Mouse (Mus musculus) hindbrain, embryonic 11.5 days (tissue): Measurements from ENCODE around the gene Avp. TPM values are rescaled to one million over a fixed set of nuclear protein-coding genes. Genes with fewer than 3 reads are reported as not detected.
A peak's percentile ranks its signal among the peaks of the same experiment; 100 is the strongest.
"Not testable (repeated sequence)": the region's sequence is repeated elsewhere in the genome, so short reads cannot be mapped to it uniquely, and the experiment has no call there.

Source experiments
- ATAC-seq: fragments of 200-750 bp; cut with Nextera tagmentation; 2 replicates; pipeline ENCODE4 v1.8.0; 2017; ENCODE audit warnings: mild to moderate bottlenecking, moderate TSS enrichment, moderate library complexity; ENCODE audit not compliant: low FRiP score
- DNase-seq: peaks from one replicate; pipeline ENCODE4 v3.0.0-alpha.2; 2015; ENCODE audit warnings: low spot score
- H3K27ac ChIP-seq: fragments of 300-500 bp; sonication (generic); 2 replicates; pipeline ENCODE4 v1.5.1; 2014; ENCODE audit warnings: mild to moderate bottlenecking, low read depth, low read length
- H3K27me3 ChIP-seq: fragments of 300-500 bp; sonication (generic); 2 replicates; pipeline ENCODE4 v1.6.1; 2014; ENCODE audit warnings: mild to moderate bottlenecking, low read length, moderate library complexity, mixed read lengths; ENCODE audit not compliant: control insufficient read depth, insufficient read depth
- H3K36me3 ChIP-seq: fragments of 300-500 bp; sonication (generic); 2 replicates; pipeline ENCODE4 v1.6.1; 2014; ENCODE audit warnings: mild to moderate bottlenecking, low read length, moderate library complexity, mixed read lengths; ENCODE audit not compliant: control insufficient read depth, insufficient read depth
- H3K4me1 ChIP-seq: fragments of 300-500 bp; sonication (generic); replicated peaks from 2 replicates; pipeline ENCODE4 v1.6.1; 2014; ENCODE audit warnings: low read length, mixed read lengths; ENCODE audit not compliant: control insufficient read depth, insufficient read depth
- H3K4me2 ChIP-seq: fragments of 300-500 bp; sonication (generic); replicated peaks from 2 replicates; pipeline ENCODE4 v1.6.1; 2014; ENCODE audit warnings: mild to moderate bottlenecking, low read depth, low read length
- H3K4me3 ChIP-seq: fragments of 300-500 bp; sonication (generic); 2 replicates; pipeline ENCODE4 v1.5.1; 2014; ENCODE audit warnings: low read depth, low read length
- H3K9ac ChIP-seq: fragments of 300-500 bp; sonication (generic); 2 replicates; pipeline ENCODE4 v1.6.1; 2014; ENCODE audit warnings: low read depth, low read length
- H3K9me3 ChIP-seq: fragments of 300-500 bp; sonication (generic); 2 replicates; pipeline ENCODE4 v1.6.1; 2016; ENCODE audit warnings: low read length; ENCODE audit not compliant: control insufficient read depth
- WGBS: fragments of 180-500 bp; shearing (Covaris S2); extraction: QIAGEN DNeasy Blood & Tissue Kit; methylation state at CpG from one replicate; pipeline ENCODE4 v1.1.7; 2014; 5-methylcytosine and 5-hydroxymethylcytosine counted together
- polyA plus RNA-seq: library from polyadenylated mRNA; unstranded; fragments of >200 nt; fragmentation: Nextera tagmentation; extraction: Ambion mirVana; gene quantifications from 2 replicates; pipeline ENCODE4 v1.2.1, GENCODE M21; 2014

Avp gene
- polyA plus RNA-seq, 1 experiment from 2014 or later, result not detected

DNA sequence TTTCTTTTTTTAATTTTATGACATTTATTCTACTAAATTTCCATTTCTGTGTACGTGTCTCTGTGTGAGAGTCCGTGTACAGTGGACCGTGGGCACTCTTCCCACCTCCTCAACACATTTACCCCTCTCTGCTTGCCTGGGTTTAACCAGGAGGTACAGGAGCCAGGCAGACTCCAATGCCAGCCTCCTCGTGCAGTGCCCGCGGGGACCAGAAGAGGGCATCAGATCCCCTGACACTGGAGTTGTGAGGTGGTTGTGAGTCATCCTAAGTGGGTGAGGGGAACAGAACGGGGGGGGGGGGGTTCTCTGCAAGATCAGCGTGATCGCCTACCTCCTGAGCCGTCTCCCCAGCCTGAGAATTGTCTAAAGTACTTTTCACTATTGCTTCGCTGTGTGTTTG lies 4.2 kb downstream of the Avp start:
- Histone ChIP-seq H3K4me3 (no peak overlapping the region), H3K27me3 (peaks cover 82% of the 10 kb centered on the region), H3K9ac (no peak overlapping the region), H3K9me3 (no peaks in the 10 kb centered on the region), H3K27ac (no peak overlapping the region), H3K36me3 (no peaks in the 10 kb centered on the region), H3K4me1 (peaks cover 19% of the 10 kb centered on the region), H3K4me2 (no peak overlapping the region)
- ATAC-seq (no peak), DNase-seq (peak; percentile 78)
- 12% methylated on average over 11 of the region's 11 CpGs for WGBS

DNA sequence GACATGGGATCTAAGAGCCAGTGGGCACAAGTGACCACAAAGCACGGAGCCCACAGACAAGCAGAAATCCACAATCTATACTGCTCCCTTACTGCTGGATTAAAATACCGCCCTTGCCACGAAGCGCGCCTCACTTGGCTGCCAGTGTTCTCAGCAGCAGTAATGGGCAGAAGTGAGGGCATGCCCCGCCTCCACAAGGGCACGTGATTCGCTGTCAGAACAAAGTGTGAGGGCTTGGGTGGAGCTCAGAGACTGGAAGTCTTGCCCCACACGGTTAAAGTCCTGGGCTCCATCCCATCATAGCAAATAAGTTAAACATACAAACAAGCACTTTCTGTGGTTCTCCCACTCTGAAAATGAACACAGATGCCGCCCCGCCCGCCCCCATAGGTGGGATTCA lies 4.7 kb downstream of the Avp start:
- Histone ChIP-seq H3K4me3 (no peak overlapping the region), H3K4me1 (peaks cover 19% of the 10 kb centered on the region), H3K9ac (no peak overlapping the region), H3K27me3 (peaks cover 78% of the 10 kb centered on the region), H3K27ac (no peak overlapping the region), H3K9me3 (no peaks in the 10 kb centered on the region), H3K36me3 (no peaks in the 10 kb centered on the region), H3K4me2 (no peak overlapping the region)
- WGBS, result 4% methylated on average over 12 of the region's 12 CpGs
- peak; percentile 33; the same call in 1 of the 2 replicates for ATAC-seq
- DNase-seq, result peak; percentile 48

DNA sequence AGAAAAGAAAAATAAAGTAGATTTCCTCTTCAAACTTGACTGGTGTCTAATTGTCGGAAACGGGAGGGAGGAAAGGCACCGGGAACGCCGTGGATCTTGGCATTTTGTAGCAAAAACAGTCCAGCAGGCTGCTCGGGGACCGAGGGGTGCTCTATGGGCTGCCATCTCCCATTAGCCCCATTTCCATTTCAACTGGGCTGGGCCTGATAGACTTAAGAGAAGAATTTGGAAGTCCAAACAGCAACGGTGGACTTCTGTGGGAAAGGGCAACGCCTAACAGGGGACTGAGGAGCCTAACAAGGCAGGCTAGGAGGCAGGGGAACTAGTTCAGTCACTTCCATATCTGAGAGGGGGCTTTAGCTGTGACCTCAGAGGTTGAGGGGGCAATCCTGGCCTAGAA lies 5.3 kb downstream of the Avp start:
- H3K9ac ChIP-seq, result no peak overlapping the region
- H3K36me3 ChIP-seq, result no peaks in the 10 kb centered on the region
- DNase-seq (peak; percentile 51), ATAC-seq (no peak)
- H3K4me3 ChIP-seq, result no peak overlapping the region; the same call in 1 of the 2 replicates
- no peaks in the 10 kb centered on the region for H3K9me3 ChIP-seq
- H3K4me1 ChIP-seq, result peaks cover 19% of the 10 kb centered on the region
- peaks cover 72% of the 10 kb centered on the region for H3K27me3 ChIP-seq
- no peak overlapping the region; the same call in 1 of the 2 replicates for H3K4me2 ChIP-seq
- no peak overlapping the region for H3K27ac ChIP-seq
- 2% methylated on average over 9 of the region's 9 CpGs for WGBS

DNA sequence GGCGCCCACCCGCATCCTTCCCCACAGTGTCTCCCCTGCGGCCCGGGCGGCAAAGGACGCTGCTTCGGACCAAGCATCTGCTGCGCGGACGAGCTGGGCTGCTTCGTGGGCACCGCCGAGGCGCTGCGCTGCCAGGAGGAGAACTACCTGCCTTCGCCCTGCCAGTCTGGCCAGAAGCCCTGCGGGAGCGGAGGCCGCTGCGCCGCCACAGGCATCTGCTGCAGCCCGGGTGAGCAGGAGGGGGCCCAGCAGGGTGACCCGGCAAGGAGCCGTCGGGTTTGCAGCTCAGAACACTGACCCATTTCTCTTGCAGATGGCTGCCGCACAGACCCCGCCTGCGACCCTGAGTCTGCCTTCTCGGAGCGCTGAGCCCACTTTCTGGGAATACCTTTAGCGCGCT lies 5.8 kb downstream of the Avp start:
- peak; percentile 28 for DNase-seq
- Histone ChIP-seq H3K4me1 (peaks cover 19% of the 10 kb centered on the region), H3K4me3 (peak overlapping the region; percentile 21; the same call in 1 of the 2 replicates), H3K27me3 (peaks cover 68% of the 10 kb centered on the region), H3K4me2 (peak overlapping the region; percentile 23)
- 2% methylated on average over 20 of the region's 32 CpGs for WGBS
- not testable (repeated sequence) for H3K27ac ChIP-seq, H3K36me3 ChIP-seq, H3K9me3 ChIP-seq, ATAC-seq, H3K9ac ChIP-seq

DNA sequence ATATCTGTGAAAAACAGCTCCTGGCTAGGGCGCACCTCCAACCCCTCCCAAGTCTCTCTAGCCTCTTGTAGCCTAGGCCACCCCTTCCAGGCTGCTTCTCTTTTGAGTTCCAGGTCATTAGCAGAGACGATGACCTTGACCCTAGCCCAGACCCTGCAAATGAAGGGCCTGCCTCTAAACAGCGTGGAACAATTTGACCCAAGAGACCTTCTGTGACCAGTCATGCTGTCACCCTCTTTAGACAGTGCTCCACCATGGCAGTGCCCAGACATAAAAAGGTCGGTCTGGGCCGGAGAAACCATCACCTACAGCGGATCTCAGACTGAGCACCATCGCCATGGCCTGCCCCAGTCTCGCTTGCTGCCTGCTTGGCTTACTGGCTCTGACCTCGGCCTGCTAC lies 6.5 kb downstream of the Avp start, which contains the start of gene Oxt:
Gene Oxt (plus strand): TSS at position 301 of the 400 bp plus-strand sequence.
- Histone ChIP-seq H3K27me3 (peaks cover 61% of the 10 kb centered on the region), H3K4me2 (peak within 1 kb of the TSS; percentile 23), H3K9ac (no peak within 1 kb of the TSS), H3K4me1 (peaks cover 17% of the 10 kb centered on the region), H3K27ac (no peak within 1 kb of the TSS), H3K9me3 (no peaks in the 10 kb centered on the region), H3K4me3 (peak within 1 kb of the TSS; percentile 21; the same call in 1 of the 2 replicates), H3K36me3 (no peaks in the 10 kb centered on the region)
- DNase-seq (peak; percentile 15), ATAC-seq (no peak)
- 40% methylated on average over 9 of the region's 9 CpGs for WGBS

DNA sequence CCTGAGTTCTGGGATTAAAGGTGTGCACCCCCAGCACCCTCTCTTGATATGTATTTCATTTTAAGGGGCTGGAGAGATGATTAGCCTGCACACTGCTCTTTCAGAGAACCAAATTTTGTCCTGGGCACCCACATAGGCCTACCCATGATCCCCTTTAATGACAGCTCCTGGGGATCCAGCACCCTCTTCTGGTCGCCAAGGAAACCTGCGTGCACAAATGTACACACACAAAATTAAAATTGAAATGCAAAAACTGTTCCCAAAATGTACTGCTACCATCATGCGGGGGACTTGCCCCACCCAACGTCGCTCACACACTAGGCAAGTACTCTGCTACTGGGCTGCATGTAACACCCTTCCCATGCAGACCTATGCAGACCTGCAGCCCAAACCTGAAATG lies 7.4 kb downstream of the Avp start:
- H3K36me3 ChIP-seq, result no peaks in the 10 kb centered on the region
- WGBS, result 82% methylated on average over 5 of the region's 5 CpGs
- DNase-seq (no peak), ATAC-seq (no peak)
- H3K4me1 ChIP-seq, result peaks cover 14% of the 10 kb centered on the region
- H3K4me3 ChIP-seq, result no peak overlapping the region
- no peak overlapping the region for H3K27ac ChIP-seq
- H3K27me3 ChIP-seq, result peaks cover 52% of the 10 kb centered on the region
- no peaks in the 10 kb centered on the region for H3K9me3 ChIP-seq
- H3K9ac ChIP-seq, result no peak overlapping the region
- H3K4me2 ChIP-seq, result no peak overlapping the region

DNA sequence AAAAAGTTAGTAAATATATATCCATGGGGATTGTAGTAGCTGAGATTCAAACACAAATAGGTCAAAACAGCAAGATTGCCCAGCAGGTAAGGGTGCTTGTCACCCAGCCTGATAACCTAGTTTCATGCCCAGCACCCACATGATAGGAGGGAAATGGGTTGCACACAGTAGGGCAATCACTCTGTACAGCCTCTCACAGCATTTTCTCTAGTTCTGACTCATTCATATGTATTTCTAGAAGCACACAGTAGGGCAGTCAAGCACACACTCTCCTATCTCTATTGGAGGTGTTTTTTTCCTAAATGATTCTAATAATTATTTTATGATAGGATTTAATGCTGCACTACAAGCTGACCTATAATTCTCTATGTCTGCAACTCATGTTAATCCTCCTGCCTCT lies 12.4 kb downstream of the Avp start:
- no peaks in the 10 kb centered on the region for H3K36me3 ChIP-seq
- DNase-seq, result no peak
- no peak for ATAC-seq
- H3K9ac ChIP-seq, result no peak overlapping the region
- H3K4me3 ChIP-seq, result no peak overlapping the region
- no peak overlapping the region for H3K27ac ChIP-seq
- peaks cover 1% of the 10 kb centered on the region for H3K27me3 ChIP-seq
- no peak overlapping the region for H3K4me2 ChIP-seq
- no peaks in the 10 kb centered on the region for H3K9me3 ChIP-seq
- H3K4me1 ChIP-seq, result no peaks in the 10 kb centered on the region

DNA sequence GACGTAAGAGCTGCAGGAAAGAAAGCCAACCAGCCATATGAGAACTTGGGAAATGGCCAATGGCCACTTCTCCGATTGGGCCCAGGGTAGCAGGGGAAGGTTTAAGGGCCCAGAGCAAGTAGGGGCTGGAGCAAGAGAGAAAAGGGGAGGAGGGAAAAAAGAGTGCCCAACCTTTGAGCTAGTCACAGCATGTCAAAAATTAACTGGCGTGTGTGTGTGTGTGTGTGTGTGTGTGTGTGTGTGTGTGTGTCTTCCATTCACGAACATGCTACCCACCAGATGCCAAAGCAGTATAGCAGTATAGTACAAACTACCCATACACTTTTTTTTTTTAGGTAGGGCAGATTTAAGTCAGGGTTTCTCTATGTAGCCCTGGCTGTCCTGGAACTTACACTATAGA lies 13.4 kb downstream of the Avp start:
- no peaks in the 10 kb centered on the region for H3K9me3 ChIP-seq
- H3K4me3 ChIP-seq, result no peak overlapping the region
- no peaks in the 10 kb centered on the region for H3K27me3 ChIP-seq
- ATAC-seq, result no peak
- 0 out of 2 replicates have a peak, but pooled peaks cover 3% of the 10 kb centered on the region for H3K4me1 ChIP-seq
- no peak overlapping the region for H3K27ac ChIP-seq
- WGBS, result 81% methylated on average over 4 of the region's 4 CpGs
- no peak overlapping the region for H3K9ac ChIP-seq
- DNase-seq, result no peak
- no peak overlapping the region for H3K4me2 ChIP-seq
- no peaks in the 10 kb centered on the region for H3K36me3 ChIP-seq

DNA sequence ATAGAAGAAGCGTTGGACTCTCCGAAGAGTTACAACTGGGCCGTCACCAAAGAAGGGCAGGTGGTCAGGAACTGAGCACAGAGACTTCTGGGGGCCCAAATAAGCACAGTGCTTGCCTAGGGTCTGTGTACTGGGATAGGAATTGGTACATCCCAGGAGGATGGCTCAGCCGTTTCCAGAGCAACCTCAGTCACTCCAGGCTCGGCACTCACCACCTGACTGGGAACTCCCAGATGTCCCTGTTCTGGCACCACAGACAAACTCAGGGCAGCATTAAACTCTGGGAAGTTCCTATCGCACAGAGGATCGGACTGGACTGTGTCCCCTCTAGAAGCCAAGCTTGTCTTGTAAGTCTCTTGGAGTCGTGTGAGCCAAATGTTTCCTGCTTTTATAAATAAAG lies 17.4 kb downstream of the Avp start:
- Histone ChIP-seq H3K36me3 (no peaks in the 10 kb centered on the region), H3K4me2 (peak overlapping the region; percentile 88; the same call in 1 of the 2 replicates), H3K9ac (no peak overlapping the region)

More for the DNA sequence above, 17.4 kb downstream of the Avp start:
- Histone ChIP-seq H3K9me3 (no peaks in the 10 kb centered on the region), H3K27ac (no peak overlapping the region), H3K4me3 (no peak overlapping the region), H3K4me1 (0 out of 2 replicates have a peak, but pooled peaks cover 3% of the 10 kb centered on the region), H3K27me3 (no peaks in the 10 kb centered on the region)
- WGBS, result 81% methylated on average over 8 of the region's 8 CpGs
- ATAC-seq, result no peak
- DNase-seq, result no peak
